Mouse (Mus musculus) frontal cortex, postnatal 14 days (tissue): ENCODE results near the gene Bmp6.

Source experiments
- DNase-seq, 2 experiments: peaks; one replicate each; pipeline ENCODE4 v3.0.0; 2022; ENCODE audit warnings: low spot score in 2 of 2

Gene Bmp6

DNA sequence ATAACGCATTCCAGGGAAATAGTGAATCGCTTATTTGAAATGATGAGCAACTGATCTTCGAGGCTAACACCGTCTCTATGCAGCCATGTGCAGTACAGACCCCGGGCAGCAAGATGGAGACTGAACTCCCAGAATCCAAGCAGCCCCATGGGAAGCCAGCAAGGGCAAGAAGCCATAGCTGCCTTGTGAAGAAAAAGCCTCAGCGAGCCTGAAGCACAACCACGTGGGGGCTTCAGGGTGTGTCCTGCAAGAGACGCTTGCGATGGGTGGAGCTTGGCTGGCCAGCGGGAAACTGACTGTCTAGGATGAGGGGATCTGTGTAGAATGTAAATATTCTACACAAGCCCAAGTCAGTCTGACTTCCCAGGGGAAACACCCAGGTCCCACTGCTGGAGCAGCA is 167.1 kb downstream of the Bmp6 start:
- no peak for DNase-seq

DNA sequence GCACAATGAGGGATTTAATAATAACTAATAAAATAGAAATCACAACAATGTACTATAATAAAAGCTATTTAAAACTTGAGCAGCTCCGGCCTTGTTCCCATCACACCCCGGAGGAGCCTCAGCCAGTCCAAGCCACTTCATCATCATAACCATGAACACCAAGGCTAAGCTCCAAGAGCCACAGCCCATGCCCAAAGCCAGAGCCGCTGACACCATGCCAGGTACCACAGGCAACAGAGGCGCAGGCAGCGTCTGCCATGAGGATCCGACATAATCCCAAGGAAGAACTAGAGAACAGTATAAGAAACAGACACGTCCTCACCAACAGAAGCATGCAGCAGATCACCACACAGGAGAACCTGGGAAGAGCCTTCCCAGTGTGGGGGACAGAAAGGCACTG is 169.0 kb downstream of the Bmp6 start:
- DNase-seq: no peak

DNA sequence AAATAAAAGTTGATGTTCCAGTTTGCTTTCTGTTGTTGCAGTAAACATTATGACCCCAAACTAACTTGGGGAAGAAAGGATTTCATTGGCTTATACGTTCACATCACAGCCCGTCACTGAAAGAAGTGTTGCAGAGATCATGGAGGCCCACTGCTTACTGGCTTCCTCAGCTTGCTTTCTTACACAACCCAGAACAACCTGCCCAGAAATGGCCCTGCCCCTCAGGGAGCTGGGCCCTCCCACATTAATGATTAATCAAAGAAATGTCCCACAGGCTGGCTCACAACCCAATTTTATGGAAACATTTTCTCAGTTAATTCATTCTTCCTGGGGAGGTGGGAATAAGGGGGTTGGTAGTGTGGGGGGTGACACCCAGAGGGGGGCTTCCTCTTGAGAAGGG is 170.5 kb downstream of the Bmp6 start:
- no peak for DNase-seq

DNA sequence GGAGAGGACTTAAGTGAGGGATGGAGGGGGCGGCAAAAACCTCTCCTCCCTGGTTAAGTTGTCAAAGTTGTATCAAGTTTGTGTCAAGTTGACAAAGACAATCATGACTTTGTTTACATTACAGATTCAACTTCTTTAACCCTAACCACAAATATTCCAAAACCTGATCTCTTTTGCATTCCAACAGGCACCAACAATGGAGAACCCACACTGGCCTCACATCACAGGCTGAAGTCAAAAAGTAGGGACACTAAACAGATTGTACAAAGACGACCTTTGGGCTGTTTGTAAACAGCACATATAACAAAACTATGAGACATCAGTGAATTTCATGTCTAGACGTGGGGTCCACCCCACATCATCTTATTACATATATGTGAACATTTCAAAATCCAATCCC is 170.9 kb downstream of the Bmp6 start:
- DNase-seq: no peak

DNA sequence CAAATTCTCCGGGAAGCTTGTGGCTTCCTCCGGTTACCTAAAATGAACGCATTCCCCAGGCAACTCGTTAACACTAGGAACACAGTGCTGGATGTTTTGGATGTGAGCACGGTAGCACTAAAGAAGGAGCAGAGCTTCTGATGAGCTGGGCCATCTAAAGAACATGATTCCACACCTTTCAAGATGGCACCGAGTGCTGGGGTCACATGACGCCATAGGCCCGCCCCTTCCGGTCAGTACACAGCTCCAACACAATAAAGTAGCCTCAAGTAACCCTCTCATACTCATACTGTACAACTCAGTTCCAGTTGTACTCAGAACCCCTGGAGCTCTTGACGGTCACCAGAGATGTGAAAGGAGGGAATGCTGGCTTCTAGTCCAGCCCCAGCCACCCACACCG is 171.7 kb downstream of the Bmp6 start:
- DNase-seq: no peak

DNA sequence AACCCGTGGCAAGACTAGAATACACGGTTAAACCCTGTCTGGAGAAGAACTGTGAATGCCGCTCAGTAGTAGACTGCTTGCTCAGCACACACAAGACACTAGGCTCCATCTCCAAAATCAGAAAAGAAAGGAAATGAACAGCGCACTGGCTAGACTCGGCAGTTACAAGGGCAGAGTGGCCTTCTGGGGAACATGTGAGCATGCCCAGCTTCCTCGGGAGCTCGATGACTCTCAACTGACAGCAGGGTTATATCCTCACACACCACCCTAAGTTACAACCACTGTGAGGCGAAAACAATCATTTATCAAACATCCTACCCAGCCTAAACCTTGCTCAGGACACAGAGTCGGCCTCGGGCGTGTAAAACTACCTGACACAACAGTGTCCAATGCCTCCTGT is 175.4 kb downstream of the Bmp6 start:
- no peak for DNase-seq

DNA sequence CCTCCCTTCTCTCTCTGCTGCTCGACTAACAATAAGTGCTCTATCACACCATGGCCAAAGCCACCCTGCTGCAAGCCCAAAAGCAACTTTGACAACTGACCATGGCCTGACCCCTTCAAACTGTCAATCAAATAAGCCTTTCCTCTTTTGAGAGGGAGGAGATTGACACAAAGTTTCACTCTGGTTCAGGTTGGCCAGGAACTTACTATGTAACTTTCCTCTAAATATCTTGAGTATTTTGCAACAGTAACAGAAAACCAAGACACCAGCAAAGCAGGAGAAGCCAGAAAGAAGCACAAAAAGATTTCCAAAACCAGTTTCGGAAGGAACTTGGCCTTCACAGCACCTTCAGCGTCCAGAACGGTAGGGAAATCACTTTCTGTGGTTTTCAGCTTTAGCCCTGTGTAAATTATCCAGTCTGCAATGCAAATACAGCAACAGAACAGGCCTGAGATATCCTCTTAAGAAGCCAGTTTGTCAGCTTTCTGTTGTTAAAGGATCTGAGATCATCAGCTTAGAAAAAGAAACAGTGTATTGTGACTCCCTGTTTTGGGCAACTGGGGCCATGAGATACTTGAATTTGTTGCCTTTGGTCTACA is 177.2 kb downstream of the Bmp6 start:
- DNase-seq: no peak

DNA sequence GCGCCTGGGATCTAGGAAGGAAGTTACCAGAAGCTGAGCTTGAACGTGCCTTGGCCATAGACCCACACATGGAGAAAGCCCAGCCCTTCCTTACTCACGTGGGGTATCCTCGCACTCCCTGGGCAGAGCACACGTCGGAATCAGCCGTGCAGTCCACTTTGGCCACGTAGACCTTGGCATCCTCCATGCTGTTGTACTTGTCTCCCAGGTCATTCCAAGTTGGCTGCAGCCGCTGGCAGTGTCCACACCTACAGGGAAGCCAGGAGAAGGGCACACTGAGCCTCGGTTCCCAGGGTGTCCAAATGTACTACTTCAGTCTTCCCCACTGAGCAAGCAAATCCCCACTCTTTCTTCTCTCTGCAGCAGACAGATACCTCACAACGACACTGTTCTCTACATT is 178.3 kb downstream of the Bmp6 start:
- no peak for DNase-seq

DNA sequence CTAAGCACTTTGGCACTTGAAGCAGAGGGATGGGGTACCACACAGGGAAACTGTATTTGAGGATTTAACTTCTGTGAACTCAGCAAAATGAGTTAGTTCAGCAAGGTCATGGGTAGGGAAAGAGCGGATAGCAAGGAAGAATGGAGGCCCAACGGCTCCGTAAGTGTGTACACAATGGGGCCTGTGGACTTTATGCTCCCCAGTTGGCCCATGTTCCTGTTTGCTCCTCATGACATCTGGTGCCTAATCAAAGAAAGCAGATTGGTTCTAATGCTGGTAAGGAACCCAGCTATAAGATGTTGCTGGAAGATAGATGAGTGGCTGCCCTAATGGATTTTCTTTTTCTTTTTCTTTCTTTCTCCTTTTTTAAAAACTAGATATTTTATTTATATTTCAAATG is 180.4 kb downstream of the Bmp6 start:
- no peak for DNase-seq

DNA sequence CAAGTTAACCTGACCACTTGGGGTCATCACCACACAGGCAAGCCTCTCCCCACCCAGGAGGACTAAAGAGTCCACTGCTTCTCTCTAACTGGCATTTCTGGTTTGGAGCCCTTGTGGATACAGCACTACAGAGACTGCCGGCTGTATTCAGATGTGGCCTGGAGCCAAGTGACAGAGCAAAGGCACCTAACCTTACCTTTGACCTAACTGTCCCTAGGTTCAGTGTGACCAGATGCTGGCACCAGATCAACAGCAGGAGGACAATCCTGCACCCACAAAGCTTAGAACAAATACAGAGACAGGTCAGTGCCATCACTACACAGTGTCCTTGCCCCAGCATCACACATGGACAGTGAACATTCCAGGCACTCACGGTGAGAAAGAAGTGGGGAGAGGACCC is 181.2 kb downstream of the Bmp6 start:
- DNase-seq: no peak

DNA sequence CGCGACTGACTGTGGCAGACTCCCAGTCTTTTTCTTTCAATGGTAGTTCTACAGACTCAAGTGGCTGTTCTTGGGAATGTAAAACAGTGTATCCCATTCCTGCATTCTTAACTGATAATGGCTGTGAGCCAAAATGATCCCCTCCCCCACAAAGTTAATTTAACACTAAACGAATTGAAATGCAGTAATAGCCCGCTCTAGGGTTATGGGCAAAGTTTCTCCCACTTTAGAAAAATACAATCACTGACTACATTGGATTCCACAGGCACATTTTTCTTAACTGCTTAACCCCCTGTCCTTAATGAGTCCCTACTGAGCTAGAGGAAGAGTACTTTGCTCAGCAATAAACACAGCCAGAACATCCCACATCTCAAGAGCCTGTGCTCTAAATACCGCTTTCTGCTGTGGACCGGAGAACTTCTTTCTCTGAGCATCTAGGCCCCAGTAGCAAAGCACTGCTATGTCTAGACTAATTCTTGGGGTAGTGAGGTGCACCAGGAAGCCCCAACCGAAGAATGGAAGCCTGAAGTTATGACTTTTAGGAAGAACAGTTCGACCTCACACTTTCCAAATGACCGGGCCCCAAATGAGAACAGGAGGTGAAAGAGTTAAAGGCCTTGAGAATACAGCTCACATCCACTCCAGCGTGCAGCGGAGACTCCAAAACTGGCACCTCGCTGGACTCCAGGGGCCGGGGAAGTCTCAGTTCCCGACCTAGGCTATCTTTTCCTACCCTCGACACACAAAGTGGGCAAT is 182.3 kb downstream of the Bmp6 start:
- DNase-seq: peak in 1 of 2 experiments; percentile 25

DNA sequence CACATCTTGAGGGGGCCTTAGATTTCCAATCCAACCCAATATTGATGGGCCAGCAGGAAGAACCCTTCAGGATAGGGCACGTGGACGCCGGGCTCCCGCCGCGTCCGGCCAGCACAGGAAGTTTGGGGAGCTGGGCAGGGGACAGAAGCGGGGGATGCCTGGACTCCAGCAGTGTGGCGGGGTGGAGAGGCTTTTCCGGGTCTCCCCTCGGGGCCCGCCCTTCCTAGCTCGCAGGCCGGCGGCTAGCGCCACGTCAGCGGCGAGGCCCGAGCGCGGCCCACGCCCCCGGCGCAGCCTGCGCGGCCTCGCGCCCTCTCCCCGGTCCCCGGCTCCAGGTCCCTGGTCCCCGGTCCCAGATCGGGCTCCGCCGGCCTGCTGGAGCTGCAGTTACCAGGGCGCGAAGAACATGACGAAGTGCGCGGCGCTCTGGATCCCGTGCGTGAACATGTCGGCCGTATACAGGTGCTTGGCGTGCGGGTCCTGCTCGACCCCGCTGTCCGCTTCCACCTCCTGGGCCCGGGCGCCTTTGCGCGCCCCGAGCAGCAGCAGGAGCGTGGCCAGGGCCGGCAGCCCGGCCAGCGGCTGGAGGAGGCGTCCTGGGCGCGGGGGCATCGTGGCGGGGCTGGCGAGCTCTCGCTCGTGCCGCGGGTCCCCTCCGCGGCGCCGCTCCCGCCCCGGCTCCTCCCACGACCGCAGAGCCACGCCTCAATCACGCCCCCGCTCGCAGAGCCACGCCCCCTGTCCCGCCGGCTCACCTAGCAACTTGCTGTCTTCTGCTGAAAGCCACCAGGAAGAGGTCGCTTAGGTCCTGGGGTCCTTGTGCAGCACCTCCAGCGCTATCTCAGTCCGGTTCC is 183.1 kb downstream of the Bmp6 start:
- DNase-seq: peak; percentile 68 to 80

DNA sequence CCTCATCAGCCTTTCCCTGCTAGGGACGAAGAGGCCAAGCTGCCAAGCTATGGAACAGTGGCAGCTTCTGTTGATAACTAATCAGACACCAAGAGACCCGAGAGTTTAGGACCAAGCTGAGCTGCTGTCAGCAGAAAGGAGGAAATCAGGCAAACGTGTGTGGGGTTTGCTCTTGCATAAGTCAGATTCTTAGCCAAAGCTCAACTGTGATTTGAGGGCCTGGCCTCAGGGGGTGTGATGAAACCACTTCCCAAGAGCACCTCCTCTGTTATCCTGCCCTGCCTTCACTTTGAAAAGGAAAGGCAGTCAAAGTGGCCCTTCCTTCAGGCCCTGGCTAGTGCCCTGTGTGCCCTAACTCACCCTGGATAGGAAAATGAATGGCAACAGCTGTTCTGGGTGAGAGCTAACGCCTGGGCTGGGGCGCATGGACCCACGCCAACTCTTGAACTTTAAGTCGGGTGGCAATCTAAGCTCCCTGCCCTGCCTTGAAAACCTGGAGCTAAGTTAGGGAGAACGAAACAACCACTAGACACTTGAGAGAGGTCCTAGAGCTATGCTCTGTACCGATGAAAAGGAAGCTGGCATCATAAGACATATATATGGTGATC is 183.9 kb downstream of the Bmp6 start, which contains the start of gene Txndc5:
TSS of gene Txndc5 (minus strand) at position 138 of the 608 bp plus-strand sequence.
- DNase-seq: no peak

DNA sequence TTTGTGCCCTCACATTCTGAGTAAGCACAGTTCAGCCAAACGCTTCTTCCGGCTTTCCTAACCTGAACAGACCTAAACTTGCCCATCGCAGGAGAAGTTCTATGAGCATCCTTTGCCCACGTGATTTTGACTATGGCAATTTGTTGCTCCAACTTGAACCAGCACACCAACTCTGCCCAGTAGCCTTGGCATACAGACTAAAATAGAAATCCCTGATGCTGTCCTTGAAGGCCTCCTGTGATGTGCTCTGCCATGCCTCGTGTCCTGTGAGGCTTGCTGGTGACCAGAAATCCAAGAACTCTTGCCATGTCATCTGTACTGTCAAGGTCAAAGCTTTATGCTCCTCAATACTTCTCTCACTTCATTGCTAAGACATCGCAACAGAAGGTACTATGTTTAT is 184.7 kb downstream of the Bmp6 start:
- DNase-seq: no peak

DNA sequence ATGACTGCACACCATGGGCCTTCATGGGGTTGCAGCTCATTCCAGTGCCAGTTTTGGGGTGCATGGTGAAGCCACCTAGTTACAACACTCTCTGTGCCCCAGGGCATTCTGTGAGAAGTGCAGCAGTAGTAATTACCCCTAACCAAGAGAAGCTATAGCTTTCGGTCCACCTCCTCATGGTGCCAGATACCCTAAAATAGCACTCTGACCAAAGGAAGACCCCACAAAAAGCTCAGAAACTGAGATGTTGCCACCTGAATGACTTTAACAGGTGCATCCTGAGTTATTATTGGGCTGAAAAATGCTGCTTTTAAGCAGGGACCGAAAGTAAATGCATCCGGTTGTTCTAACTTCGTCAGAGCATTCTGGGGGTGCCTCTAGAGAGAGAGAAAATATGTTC is 186.6 kb downstream of the Bmp6 start:
- DNase-seq: no peak

DNA sequence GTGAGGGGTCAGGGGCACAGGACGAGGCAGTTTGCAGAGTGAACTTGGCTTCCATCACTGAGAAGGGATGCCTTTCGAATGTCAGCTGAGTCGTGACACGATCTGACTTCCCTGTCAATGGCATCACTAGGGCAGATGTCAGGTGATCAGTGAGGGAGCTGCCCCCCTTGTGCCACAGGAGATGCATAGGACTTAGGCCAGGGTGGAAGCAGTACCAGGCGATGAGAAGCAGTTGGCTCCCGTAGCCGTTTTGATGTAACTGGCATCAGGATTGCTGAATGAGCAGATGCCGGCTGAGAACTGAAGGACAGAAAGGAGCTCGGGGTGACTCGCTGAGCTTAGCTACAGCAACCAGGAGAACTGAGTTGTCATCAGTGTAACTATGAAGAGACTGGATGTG is 188.6 kb downstream of the Bmp6 start:
- DNase-seq: no peak

DNA sequence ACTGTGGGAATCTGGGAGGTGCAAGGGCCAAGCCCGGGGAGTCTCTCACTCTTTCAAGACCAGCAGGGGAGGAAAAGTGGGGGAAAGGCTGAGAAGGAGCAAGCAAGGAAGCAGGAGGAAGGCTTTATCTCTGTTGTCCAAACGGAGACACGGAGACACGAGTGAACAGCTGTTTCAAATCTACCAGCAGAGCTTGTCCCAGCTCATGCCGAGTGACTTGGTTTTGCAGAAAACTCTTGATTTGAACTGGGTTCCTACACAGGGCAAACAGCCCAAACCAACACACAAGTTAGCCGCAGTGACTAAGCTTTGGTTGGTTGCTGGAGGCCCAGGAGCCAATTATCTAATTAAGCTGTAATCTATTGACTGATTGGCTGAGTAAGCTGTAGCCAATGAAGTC is 189.1 kb downstream of the Bmp6 start:
- DNase-seq: no peak

DNA sequence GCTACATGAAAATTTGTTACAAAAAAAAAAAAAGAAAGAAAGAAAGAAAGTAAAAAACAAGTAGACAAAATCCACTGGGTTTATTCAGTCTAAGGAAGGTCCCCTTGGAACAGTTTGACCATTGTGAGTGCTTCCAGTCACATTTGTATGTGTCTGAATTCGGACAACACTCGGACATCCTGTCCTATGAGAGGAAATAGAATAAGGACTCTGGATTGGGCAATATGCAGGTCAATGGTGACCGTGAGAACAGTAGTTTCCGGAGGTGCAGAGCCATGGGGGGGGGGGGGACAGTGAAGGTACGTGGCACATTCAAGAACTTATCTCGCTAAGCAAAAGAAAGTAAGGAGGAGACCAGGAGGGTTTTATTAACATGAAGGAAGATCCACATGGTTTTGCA is 189.8 kb downstream of the Bmp6 start:
- DNase-seq: no peak

DNA sequence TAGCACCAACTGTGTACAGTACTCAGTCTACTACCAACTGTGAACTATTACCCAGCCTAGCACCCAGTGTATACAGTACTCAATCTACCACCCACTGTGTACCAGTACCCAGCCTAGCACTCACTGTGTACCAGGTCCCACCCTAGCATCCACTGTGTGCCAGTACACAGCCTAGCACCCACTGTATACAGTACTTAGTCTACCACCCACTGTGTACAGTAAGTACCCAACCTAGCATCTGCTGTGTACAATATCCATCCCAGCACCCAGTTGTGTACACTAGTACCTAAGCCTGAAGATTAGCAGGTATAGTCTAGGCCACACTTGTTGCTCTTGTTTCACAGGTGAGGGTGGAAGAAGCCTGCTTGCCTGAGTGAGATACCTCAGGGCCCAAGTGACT is 192.6 kb downstream of the Bmp6 start:
- DNase-seq: no peak

DNA sequence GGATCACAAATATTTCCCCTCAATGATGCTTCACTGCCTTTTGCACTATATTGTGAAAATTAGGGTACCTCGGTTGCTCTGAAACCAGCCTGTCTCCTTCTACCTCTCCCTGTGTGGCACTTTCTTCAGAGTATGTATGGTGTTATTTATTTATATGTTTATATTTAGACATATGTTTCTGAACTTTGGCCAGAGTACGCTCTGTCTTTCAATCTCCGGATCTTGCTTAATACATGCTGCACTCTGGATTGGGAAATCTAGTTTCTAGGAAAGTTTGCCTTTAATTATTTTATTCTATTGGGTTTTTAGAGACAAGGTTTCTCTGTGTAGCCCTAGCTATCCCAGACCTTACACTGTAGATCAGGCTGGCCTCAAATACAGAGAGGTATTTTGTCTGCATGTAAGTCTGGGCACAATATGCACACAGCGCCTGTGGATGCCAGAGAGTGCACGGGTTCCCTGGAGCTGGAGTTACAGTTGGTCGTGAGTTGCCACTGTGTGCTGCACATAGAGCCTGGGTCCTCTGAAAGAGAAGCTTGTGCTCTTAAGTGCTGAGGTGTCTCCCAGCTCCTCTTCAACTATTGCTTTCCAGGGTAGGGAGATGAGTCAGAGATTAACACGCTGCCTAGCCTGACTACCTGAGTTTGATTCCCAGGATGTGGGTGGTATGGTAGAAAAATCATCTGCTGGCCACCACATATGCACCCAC is 194.4 kb downstream of the Bmp6 start:
- no peak for DNase-seq

DNA sequence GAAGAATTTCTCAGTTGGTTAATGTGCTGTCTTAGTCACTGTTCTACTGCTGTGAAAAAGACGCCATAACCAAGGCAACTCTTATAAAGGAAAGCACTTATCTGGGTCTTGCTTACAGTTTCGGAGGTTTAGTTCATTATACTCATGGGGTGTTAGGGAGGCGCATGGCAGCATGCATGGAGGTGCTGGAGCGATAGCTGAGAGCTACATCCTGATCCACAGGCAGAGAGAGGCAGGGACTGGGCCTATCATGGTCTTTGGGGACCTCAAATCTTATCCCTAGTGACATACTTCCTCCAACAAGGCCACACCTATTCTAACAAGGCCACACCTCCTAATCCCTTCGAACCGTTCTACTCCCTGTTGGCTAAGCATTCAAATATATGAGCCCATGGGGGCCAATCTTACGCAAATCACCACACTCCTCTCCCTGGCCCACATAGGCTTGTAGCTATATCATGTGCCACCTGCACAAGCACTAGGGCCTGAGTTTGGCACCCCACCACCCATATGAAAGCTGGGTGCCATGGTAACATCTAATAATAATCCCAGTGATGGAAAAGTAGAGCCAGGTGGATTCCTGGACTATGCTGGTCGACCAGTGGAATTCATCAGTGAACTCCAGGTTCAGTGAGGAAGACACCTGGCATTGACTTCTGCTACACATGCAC is 198.7 kb downstream of the Bmp6 start:
- DNase-seq: no peak
